Mouse (Mus musculus) layer of hippocampus, adult 8-10 months (tissue): Measurements from ENCODE around the gene Klhdc8a. TPM values are rescaled to one million over a fixed set of nuclear protein-coding genes. Genes with fewer than 3 reads are reported as not detected.
A peak's percentile ranks its signal among the peaks of the same experiment; 100 is the strongest.

Experiments used
- DNase-seq, 2 experiments: peaks; one replicate each; pipeline ENCODE4 v3.0.0; 2022; ENCODE audit warnings: low spot score in 2 of 2
- total RNA-seq, 4 experiments: library from RNA; stranded (reverse); gene quantifications; 2 replicates each; pipeline ENCODE4 v1.2.4; 2022

Klhdc8a gene
- total RNA-seq, 4 experiments from 2014 or later: 5.1 to 6.2 (median 5.7) TPM

DNA sequence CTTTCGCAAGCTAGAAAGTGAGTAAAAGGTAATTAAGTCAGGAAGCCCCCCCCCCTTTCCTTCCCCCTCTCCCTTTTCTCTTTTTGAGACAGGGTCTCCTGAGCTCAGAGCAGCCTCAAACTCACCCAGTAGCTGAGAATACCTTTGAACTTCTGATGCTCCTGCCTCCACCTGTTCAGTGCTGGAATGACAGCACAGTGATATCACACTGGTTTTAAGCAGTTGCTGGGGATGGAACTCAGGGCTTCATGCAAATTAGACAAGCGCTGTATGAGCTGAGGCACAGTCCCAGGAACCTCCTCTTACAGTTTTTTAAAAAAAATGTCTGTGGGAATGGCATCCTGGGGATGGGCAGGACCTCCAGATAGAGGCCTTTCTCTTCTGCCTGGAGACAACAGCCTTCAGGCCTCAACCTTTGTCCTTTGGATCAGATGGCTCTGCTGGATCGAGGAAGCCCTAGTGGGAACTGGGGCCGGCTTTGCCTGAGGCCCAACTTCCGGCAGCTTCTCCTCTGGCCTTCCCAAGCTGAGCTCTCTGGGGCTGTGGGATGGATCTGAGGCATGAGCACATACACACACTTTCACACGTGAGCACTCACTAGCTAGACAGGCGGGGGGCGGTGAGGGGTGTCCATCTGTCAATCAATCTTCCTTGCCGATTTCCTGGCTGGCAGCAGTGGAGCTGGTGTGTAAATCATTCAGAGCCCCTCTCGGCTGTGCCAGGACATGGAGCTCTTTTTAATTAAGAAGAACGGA lies 7.3 kb upstream of the Klhdc8a start:
- no peak for DNase-seq

DNA sequence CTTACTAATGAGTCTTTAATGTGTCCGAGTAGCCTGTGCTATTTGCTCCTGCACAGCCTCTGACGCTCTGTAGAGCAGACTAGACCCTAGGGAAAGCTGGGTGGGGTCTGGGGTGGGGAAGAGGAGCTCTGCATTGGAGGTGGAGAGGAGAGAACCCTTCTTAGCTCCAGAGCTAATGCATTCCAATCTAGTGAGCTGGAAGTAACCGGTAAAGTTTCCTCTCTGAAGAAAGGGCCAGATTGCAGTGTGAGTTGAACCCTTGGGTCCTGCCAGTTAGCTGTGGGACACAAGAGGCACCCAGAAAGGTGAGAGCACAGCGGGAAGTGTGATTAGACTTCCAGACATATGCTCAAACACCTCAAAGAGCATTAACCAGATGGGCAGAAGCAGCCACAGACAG lies 6.7 kb upstream of the Klhdc8a start:
- DNase-seq: no peak

- DNase-seq: no peak
Observed at GRCm38 (mm10) chr1:132292318-132293129, 5.9 kb upstream of the Klhdc8a start.

DNA sequence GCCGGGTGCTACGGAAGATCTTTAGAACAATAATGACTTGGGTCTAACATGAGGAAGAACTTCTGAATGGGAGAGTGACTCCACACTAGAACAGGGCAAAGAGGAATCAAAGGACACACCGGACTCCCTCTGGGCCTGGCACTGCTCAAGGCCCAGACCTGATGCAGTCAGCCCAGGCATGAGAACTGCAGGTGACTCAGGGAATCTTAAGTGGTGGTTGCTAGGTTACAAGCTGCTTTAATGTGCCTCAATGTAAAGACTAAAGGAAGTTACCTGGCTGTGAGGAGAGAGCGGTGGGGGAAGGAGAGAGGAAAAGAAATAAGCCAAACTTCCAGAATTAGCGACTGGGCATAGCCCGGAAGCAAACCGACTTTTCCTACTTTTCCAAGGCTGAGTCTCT lies 2.9 kb upstream of the Klhdc8a start:
- no peak for DNase-seq

DNA sequence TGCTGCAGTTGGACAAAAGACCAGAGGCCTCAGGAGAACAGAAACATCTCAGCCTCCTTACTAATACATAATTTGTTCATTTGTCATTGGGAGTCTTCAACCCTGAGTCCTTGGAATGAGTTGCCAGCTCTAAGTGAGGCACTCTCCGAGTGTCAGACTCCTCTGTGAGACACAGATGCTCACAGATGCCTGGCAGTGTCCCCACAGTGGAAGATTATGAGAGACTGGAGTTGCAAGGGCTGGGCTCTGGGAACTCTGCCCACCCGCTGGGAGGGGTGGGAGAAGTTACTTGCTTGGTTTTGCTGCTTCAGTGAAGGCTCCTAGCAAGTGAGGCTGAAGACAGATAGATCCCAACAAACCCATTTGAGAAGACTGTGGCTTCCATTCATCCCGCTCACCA lies 2.4 kb upstream of the Klhdc8a start:
- DNase-seq: no peak

DNA sequence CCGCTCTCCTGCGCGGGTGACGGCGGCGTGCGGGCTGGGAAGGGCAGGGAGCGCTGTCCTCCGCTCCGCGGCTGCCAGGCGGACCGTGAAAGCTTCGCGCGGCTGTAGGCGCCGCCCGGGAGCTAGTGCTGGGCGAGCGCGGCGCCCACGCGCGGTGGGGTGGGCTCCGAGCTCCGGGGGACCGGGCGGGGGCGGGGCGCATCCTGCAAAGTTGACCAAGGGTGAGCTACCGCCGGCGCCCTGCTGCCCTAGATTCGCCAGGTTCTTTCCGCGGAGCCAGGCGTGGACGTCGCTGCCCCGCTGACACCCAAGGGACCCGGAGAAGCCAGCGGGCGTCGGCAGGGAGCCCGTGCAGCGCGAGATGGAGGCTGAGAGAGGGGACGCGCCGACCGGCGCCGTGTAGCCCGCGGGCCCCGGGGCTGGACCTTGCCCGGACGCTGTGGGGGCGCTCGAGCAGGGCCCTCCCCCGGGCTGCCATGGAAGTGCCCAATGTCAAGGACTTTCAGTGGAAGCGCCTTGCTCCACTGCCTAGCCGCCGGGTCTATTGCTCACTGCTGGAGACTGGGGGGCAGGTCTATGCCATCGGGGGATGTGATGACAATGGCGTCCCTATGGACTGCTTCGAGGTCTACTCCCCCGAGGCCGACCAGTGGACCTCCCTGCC lies 507 bp downstream of the Klhdc8a start:
- DNase-seq: no peak

DNA sequence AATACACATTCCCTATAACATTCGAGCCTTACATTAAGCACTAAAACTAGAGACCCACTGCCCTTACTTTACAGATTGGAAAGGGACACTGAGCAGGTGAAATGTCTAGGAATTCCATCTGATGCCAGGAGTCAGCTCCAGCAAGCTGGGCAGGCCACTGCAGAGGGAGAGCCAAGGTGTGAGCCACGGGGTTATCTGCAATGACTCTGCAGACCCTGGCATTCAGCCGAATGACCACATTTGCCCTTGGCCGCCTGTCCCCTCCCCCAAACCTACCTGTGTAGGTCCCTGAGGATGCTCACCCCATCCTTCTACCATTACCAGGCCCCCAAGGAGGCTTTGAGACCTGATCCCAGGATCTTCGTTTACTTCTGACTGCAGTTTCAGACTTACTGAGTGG lies 1.3 kb downstream of the Klhdc8a start:
- no peak for DNase-seq

GRCm38 (mm10) chr1:132301242-132301641 lies 2.8 kb downstream of the Klhdc8a start:
- DNase-seq: no peak

DNA sequence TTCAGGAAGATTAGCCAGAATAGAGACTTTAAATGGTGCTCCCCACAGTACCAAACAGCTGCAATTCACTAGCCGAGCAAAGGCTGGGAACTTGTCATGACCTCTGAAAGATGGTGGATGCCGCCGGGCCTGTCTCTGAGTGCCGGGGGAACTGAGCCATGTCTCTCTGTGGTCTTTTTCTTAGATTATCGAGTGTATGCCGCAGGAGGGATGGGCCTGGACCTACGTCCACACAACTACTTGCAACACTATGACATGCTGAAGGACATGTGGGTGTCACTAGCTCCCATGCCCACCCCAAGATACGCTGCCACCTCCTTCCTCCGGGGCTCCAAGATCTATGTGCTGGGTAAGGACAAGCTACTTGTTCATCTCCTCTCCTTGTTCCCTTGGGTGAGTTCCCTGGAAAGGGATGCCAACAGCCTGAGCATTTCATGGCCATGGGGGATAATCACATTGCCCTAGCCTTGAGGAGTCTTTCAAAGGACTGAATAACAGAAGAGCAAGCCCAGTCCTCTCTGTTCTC lies 4.0 kb downstream of the Klhdc8a start:
- DNase-seq: no peak

GRCm38 (mm10) chr1:132304618-132305214 lies 6.3 kb downstream of the Klhdc8a start:
- DNase-seq: no peak

- peak in 1 of 2 experiments; percentile 38 for DNase-seq
Observed at GRCm38 (mm10) chr1:132306160-132306559, 7.7 kb downstream of the Klhdc8a start.

GRCm38 (mm10) chr1:132306808-132307207 lies 8.4 kb downstream of the Klhdc8a start:
- no peak for DNase-seq

GRCm38 (mm10) chr1:132307962-132308361 lies 9.5 kb downstream of the Klhdc8a start:
- no peak for DNase-seq

DNA sequence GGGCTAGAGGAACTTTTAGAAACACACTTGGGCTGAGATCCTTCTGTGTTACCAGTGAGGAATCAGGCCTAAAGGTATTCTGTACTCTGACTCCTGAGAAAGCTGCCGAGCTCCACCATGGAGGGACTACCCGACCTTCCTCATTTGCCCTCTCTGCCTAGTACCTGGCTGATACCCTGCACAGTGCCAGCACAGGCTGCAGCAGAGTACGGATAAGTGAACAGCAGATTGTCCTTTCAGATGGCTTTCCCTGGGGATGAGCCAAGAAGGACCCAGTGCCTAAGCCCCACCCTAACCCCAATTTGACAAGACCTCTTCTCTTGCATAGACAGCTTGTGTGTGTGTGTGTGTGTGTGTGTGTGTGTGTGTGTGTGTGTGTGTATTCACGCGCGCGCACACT lies 10.2 kb downstream of the Klhdc8a start:
- no peak for DNase-seq

DNA sequence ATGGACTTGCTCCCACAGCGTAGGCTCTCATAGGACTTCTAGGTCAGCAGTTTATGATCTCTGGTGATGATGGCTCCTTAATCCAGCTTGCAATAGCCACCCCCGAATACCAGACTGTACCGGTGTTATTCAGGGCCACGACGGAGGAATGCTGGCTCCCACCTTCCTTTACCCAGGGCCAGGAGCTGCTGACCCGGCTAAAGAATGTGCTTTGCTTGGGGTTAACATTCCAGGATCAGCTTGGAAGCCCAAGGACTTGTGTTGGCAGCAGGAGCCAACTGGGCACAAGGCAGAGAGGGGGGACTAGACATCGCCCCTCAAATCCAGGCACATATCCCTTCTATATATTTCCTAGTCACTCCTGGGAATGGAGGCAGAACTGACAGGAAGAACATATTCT lies 12.3 kb downstream of the Klhdc8a start:
- DNase-seq: no peak

GRCm38 (mm10) chr1:132311174-132311859 lies 12.9 kb downstream of the Klhdc8a start:
- DNase-seq: no peak

- DNase-seq: no peak
Observed at GRCm38 (mm10) chr1:132312043-132312442, 13.6 kb downstream of the Klhdc8a start.

GRCm38 (mm10) chr1:132312703-132313102 lies 14.3 kb downstream of the Klhdc8a start:
- peak in 1 of 2 experiments; percentile 48 for DNase-seq

DNA sequence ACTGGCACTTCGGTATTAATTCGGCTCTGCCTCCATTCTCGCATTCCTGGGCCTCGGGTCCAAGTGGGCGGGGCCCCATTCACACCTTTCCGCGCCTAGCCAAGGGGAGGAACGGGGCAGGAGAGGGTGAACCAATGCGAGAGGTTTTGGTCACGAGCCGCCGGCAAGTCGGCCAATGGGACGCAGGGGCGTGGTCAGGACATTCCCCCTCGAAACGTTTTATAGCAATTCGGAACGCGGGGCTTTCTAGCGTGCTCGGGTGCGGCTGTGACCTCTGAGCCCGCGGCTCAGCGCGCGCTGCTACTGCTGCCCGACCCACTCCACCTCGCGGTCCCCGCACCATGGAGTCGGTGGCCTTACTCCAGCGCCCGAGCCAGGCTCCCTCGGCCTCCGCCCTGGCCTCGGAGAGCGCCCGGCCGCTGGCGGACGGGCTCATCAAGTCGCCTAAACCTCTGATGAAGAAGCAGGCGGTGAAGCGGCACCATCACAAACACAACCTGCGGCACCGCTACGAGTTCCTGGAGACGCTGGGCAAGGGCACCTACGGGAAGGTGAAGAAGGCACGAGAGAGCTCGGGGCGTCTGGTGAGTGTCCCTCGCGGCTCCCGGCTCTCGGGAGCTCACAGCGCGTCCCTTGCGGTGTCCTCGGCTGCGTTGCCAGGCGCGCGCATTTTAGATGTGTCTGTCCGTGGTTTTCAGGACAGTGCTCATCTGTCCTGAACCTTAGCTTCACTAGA lies 17.6 kb downstream of the Klhdc8a start, which contains the start of gene Nuak2:
TSS of gene Nuak2 (plus strand) at position 238 of the 736 bp plus-strand sequence.
- peak; percentile 58 to 65 for DNase-seq

- DNase-seq: no peak
Observed at GRCm38 (mm10) chr1:132316625-132316994, 18.2 kb downstream of the Klhdc8a start.
